Mouse (Mus musculus) stomach, embryonic 16.5 days (tissue): ENCODE data around the gene Tmtc1. TPM values are rescaled to one million over a fixed set of nuclear protein-coding genes. Genes with fewer than 3 reads are reported as not detected.

ENCODE experiments used
- ATAC-seq: fragments of 200-750 bp; cut with Nextera tagmentation; 2 replicates; pipeline ENCODE4 v1.8.0; 2017; ENCODE audit warnings: moderate number of reproducible peaks, moderate TSS enrichment; ENCODE audit not compliant: insufficient read depth, low FRiP score
- H3K27ac ChIP-seq: fragments of 300-500 bp; sonication (generic); 2 replicates; pipeline ENCODE4 v1.5.1; 2014; ENCODE audit warnings: low read length
- H3K27me3 ChIP-seq: fragments of 300-500 bp; sonication (generic); 2 replicates; pipeline ENCODE4 v1.6.1; 2014; ENCODE audit warnings: low read length, control low read depth, mixed read lengths; ENCODE audit not compliant: control insufficient read depth, insufficient read depth
- H3K36me3 ChIP-seq: fragments of 300-500 bp; sonication (generic); 2 replicates; pipeline ENCODE4 v1.6.1; 2014; ENCODE audit warnings: low read length; ENCODE audit not compliant: control insufficient read depth, insufficient read depth
- H3K4me1 ChIP-seq: fragments of 300-500 bp; sonication (generic); 2 replicates; pipeline ENCODE4 v1.6.1; 2014; ENCODE audit warnings: low read length, control low read depth, mixed read lengths; ENCODE audit not compliant: control insufficient read depth, insufficient read depth
- H3K4me2 ChIP-seq: fragments of 300-500 bp; sonication (generic); 2 replicates; pipeline ENCODE4 v1.6.1; 2014; ENCODE audit warnings: low read depth, low read length, mixed read lengths
- H3K4me3 ChIP-seq: fragments of 300-500 bp; sonication (generic); replicated peaks from 2 replicates; pipeline ENCODE4 v1.5.1; 2014; ENCODE audit warnings: mild to moderate bottlenecking, low read length
- H3K9ac ChIP-seq: fragments of 300-500 bp; sonication (generic); 2 replicates; pipeline ENCODE4 v1.6.1; 2014; ENCODE audit warnings: low read length
- H3K9me3 ChIP-seq: fragments of 300-500 bp; sonication (generic); replicated peaks from 2 replicates; pipeline ENCODE4 v1.6.1; 2016; ENCODE audit warnings: low read length, control low read depth; ENCODE audit not compliant: control insufficient read depth
- WGBS: fragments of 180-500 bp; shearing (Covaris S2); extraction: QIAGEN DNeasy Blood & Tissue Kit; methylation state at CpG from one replicate; pipeline ENCODE4 v1.1.7; 2014; 5-methylcytosine and 5-hydroxymethylcytosine counted together
- polyA plus RNA-seq: library from polyadenylated mRNA; unstranded; fragments of >200 nt; fragmentation: Nextera tagmentation; extraction: Ambion mirVana; gene quantifications from 2 replicates; pipeline ENCODE4 v1.2.1, GENCODE M21; 2015

Tmtc1 gene
- polyA plus RNA-seq, 1 experiment from 2014 or later, result 1.6 TPM

GRCm38 (mm10) chr6:148405599-148405998, 38.6 kb downstream of the Tmtc1 start:
- no peak overlapping the region for H3K4me2 ChIP-seq
- no peak overlapping the region for H3K27ac ChIP-seq
- H3K36me3 ChIP-seq, result no peaks in the 10 kb centered on the region
- H3K4me3 ChIP-seq, result no peak overlapping the region
- 0 out of 2 replicates have a peak, but pooled peaks cover 4% of the 10 kb centered on the region for H3K4me1 ChIP-seq
- ATAC-seq, result no peak
- H3K9ac ChIP-seq, result no peak overlapping the region
- 54% methylated on average over 2 of the region's 2 CpGs for WGBS
- H3K9me3 ChIP-seq, result no peaks in the 10 kb centered on the region
- H3K27me3 ChIP-seq, result no peaks in the 10 kb centered on the region

- Histone ChIP-seq H3K36me3 (no peaks in the 10 kb centered on the region), H3K27ac (no peak overlapping the region), H3K9me3 (no peaks in the 10 kb centered on the region), H3K27me3 (no peaks in the 10 kb centered on the region), H3K9ac (no peak overlapping the region), H3K4me1 (0 out of 2 replicates have a peak, but pooled peaks cover 4% of the 10 kb centered on the region), H3K4me3 (no peak overlapping the region), H3K4me2 (no peak overlapping the region)
- no peak for ATAC-seq
- WGBS, result 45% methylated on average over 1 of the region's 1 CpGs
Measured at GRCm38 (mm10) chr6:148404500-148404899, 39.7 kb downstream of the Tmtc1 start.

GRCm38 (mm10) chr6:148403761-148404160, 40.4 kb downstream of the Tmtc1 start:
- H3K4me2 ChIP-seq, result no peak overlapping the region
- no peak for ATAC-seq
- H3K9ac ChIP-seq, result no peak overlapping the region
- 72% methylated on average over 3 of the region's 3 CpGs for WGBS
- H3K4me3 ChIP-seq, result no peak overlapping the region
- no peak overlapping the region for H3K27ac ChIP-seq
- H3K27me3 ChIP-seq, result no peaks in the 10 kb centered on the region
- 0 out of 2 replicates have a peak, but pooled peaks cover 4% of the 10 kb centered on the region for H3K4me1 ChIP-seq
- H3K36me3 ChIP-seq, result no peaks in the 10 kb centered on the region
- H3K9me3 ChIP-seq, result no peaks in the 10 kb centered on the region

GRCm38 (mm10) chr6:148401031-148401430, 43.2 kb downstream of the Tmtc1 start:
- Histone ChIP-seq H3K4me3 (no peak overlapping the region), H3K4me1 (0 out of 2 replicates have a peak, but pooled peaks cover 4% of the 10 kb centered on the region), H3K36me3 (no peaks in the 10 kb centered on the region), H3K9ac (no peak overlapping the region), H3K9me3 (no peaks in the 10 kb centered on the region), H3K4me2 (no peak overlapping the region), H3K27ac (no peak overlapping the region), H3K27me3 (no peaks in the 10 kb centered on the region)
- ATAC-seq, result no peak
- WGBS, result 88% methylated on average over 6 of the region's 6 CpGs

- no peak overlapping the region for H3K27ac ChIP-seq
- no peak overlapping the region for H3K4me2 ChIP-seq
- H3K27me3 ChIP-seq, result no peaks in the 10 kb centered on the region
- WGBS, result 88% methylated on average over 2 of the region's 2 CpGs
- H3K9ac ChIP-seq, result no peak overlapping the region
- no peak for ATAC-seq
- no peaks in the 10 kb centered on the region for H3K36me3 ChIP-seq
- H3K9me3 ChIP-seq, result no peaks in the 10 kb centered on the region
- H3K4me3 ChIP-seq, result no peak overlapping the region
- H3K4me1 ChIP-seq, result 0 out of 2 replicates have a peak, but pooled peaks cover 2% of the 10 kb centered on the region
Measured at GRCm38 (mm10) chr6:148399541-148399940, 44.6 kb downstream of the Tmtc1 start.

GRCm38 (mm10) chr6:148398888-148399287, 45.3 kb downstream of the Tmtc1 start:
- 81% methylated on average over 2 of the region's 2 CpGs for WGBS
- H3K27ac ChIP-seq, result no peak overlapping the region
- no peak overlapping the region for H3K4me3 ChIP-seq
- H3K4me2 ChIP-seq, result no peak overlapping the region
- no peak overlapping the region for H3K9ac ChIP-seq
- no peak for ATAC-seq
- no peaks in the 10 kb centered on the region for H3K36me3 ChIP-seq
- H3K9me3 ChIP-seq, result no peaks in the 10 kb centered on the region
- no peaks in the 10 kb centered on the region for H3K27me3 ChIP-seq
- H3K4me1 ChIP-seq, result no peaks in the 10 kb centered on the region

GRCm38 (mm10) chr6:148397270-148397669, 46.9 kb downstream of the Tmtc1 start:
- ATAC-seq, result no peak
- Histone ChIP-seq H3K36me3 (no peaks in the 10 kb centered on the region), H3K9ac (no peak overlapping the region), H3K4me3 (no peak overlapping the region), H3K27me3 (no peaks in the 10 kb centered on the region), H3K4me2 (no peak overlapping the region), H3K4me1 (peaks cover 10% of the 10 kb centered on the region; the same call in 1 of the 2 replicates), H3K9me3 (no peaks in the 10 kb centered on the region), H3K27ac (no peak overlapping the region)
- 93% methylated on average over 5 of the region's 5 CpGs for WGBS

GRCm38 (mm10) chr6:148395272-148395671, 48.9 kb downstream of the Tmtc1 start:
- 93% methylated on average over 3 of the region's 3 CpGs for WGBS
- no peaks in the 10 kb centered on the region for H3K27me3 ChIP-seq

GRCm38 (mm10) chr6:148394294-148394693, 49.9 kb downstream of the Tmtc1 start:
- H3K4me3 ChIP-seq, result no peak overlapping the region
- no peaks in the 10 kb centered on the region for H3K36me3 ChIP-seq
- no peak overlapping the region for H3K9ac ChIP-seq
- no peaks in the 10 kb centered on the region for H3K27me3 ChIP-seq
- no peak for ATAC-seq
- WGBS, result 63% methylated on average over 3 of the region's 3 CpGs
- peaks cover 25% of the 10 kb centered on the region for H3K4me1 ChIP-seq
- H3K9me3 ChIP-seq, result no peaks in the 10 kb centered on the region
- H3K4me2 ChIP-seq, result no peak overlapping the region
- no peak overlapping the region for H3K27ac ChIP-seq

More at GRCm38 (mm10) chr6:148395272-148395671, 48.9 kb downstream of the Tmtc1 start:
- Histone ChIP-seq H3K27ac (no peak overlapping the region), H3K4me1 (peaks cover 25% of the 10 kb centered on the region), H3K4me3 (no peak overlapping the region), H3K4me2 (no peak overlapping the region), H3K9me3 (no peaks in the 10 kb centered on the region), H3K36me3 (no peaks in the 10 kb centered on the region), H3K9ac (no peak overlapping the region)
- no peak for ATAC-seq
